Mouse (Mus musculus) spleen, postnatal 0 days (tissue): ENCODE results near the gene Prrx2. TPM values are rescaled to one million over a fixed set of nuclear protein-coding genes. Genes with fewer than 3 reads are reported as not detected.

ENCODE experiments used
- polyA plus RNA-seq: library from polyadenylated mRNA; unstranded; fragments of >200 nt; fragmentation: Nextera tagmentation; extraction: Ambion mirVana; gene quantifications from 2 replicates; pipeline ENCODE4 v1.2.1, GENCODE M21; 2015

Prrx2 gene
- 6.5 and 6.9 TPM in 2 replicates for polyA plus RNA-seq

GRCm38 (mm10) chr2:30834373-30835022 lies at the start of gene Prrx2:
Gene Prrx2, plus strand, starts transcription at chr2:30834972.

GRCm38 (mm10) chr2:30803604-30804003 lies 31.2 kb upstream of the Prrx2 start, which contains the start of gene 1700001O22Rik:
Gene 1700001O22Rik, minus strand, starts transcription at chr2:30803661.

GRCm38 (mm10) chr2:30807648-30808295 lies 27.0 kb upstream of the Prrx2 start, which contains the start of gene Ntmt1:
Gene Ntmt1, plus strand, starts transcription at chr2:30807826.

GRCm38 (mm10) chr2:30830283-30830795 lies 4.4 kb upstream of the Prrx2 start, which contains the start of gene Asb6:
Gene Asb6, minus strand, starts transcription at chr2:30830333.

GRCm38 (mm10) chr2:30929483-30930045 lies 94.8 kb downstream of the Prrx2 start, which contains the start of gene Ptges:
Gene Ptges, minus strand, starts transcription at chr2:30929863.

Other genes with a start within 250 kb of the Prrx2 start
- gene Cstad, start 239.9 kb upstream of the Prrx2 start, polyA plus RNA-seq = 0.46 and 0.53 TPM in 2 replicates
- 0.52 TPM in 1 of 2 replicates, not detected in the other for gene 1700001O22Rik, start 31.3 kb upstream of the Prrx2 start, polyA plus RNA-seq
- gene Ntmt1, start 27.1 kb upstream of the Prrx2 start, polyA plus RNA-seq = 39.2 and 39.4 TPM in 2 replicates
- gene Asb6, start 4.6 kb upstream of the Prrx2 start, polyA plus RNA-seq = 40.2 and 43.2 TPM in 2 replicates
- gene Ptges, start 94.9 kb downstream of the Prrx2 start, polyA plus RNA-seq = 2.4 and 4.0 TPM in 2 replicates
- 19.0 and 21.5 TPM in 2 replicates for gene Tor1b, start 118.0 kb downstream of the Prrx2 start, polyA plus RNA-seq
- gene Tor1a, start 133.0 kb downstream of the Prrx2 start, polyA plus RNA-seq = 46.0 and 50.7 TPM in 2 replicates
- gene BC005624, start 147.2 kb downstream of the Prrx2 start, polyA plus RNA-seq = 32.1 and 36.0 TPM in 2 replicates
- gene Usp20, start 147.3 kb downstream of the Prrx2 start, polyA plus RNA-seq = 5.4 and 6.4 TPM in 2 replicates